Mouse (Mus musculus) embryo, embryonic 11 days (tissue): Measurements from ENCODE around the gene Dok3.
A peak's percentile ranks its signal among the peaks of the same experiment; 100 is the strongest.

Experiments used
- DNase-seq: peaks from one replicate; pipeline ENCODE4 v3.0.0-alpha.2; 2015

The Dok3 gene

GRCm38 (mm10) chr13:55536194-55537175, 7.4 kb upstream of the Dok3 start, which contains the start of gene Ddx41:
Gene Ddx41, minus strand, starts transcription at chr13:55536658.
- DNase-seq: peak; percentile 99

DNA sequence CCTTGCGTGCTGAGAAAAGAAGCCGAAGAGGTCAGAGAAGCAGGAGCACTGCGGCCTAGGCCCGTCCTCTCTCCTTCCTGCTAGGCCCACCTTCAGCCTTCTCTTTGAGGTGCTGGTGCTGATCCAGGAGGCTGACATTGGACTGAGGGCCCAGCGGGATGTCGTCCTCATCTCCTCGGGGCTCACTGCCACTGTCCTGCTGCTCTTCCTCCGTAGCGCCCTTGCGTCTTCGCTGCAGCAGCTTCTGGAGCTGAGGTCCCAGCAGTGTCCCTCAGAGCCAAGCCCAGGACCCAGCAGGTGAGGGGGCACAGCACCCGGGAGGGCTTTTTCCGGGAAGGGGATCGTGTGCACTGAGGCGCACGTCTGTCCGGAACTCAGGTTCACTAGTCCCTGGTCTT, 6.7 kb upstream of the Dok3 start:
- no peak for DNase-seq

DNA sequence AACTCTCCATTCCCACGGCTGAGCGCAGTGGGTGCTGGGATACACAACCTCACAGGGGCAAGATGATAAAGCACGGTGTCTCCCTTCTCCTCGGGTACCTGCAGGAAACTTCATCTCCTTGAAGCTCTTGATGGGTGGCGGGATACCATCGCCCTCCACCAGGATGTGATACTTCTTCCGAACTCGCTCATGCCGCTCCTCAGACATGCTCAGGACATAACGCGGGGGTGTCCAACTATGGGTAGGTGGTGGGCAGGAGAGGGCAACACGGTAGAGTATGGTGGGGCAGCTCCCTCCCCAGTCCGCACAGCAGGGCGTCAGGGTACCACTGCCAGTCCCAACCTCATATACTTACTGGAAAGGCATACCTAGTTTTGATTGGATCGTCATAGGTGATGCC, 6.1 kb upstream of the Dok3 start:
- DNase-seq: no peak

- no peak for DNase-seq
Measured at GRCm38 (mm10) chr13:55527834-55528772, 993 bp downstream of the Dok3 start.

DNA sequence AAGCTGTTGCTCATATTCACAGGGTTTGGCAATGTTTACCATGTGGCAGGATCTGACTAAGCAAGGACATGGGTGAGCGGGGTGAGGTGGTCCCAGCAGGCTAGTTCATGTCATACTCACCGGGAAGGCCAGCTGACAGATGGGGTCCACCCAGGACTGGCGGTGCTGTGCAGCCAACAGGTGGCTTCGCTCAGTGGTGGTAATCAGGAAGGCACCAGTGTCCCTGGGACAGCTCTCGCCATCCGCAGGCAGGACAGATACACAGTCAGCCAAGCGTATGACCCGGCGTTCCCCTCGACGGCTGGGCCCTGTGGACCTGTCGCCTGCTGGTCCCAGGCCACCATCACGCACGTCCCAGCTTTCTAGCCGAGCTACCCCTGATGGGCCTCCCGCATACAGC, 1.9 kb downstream of the Dok3 start:
- no peak for DNase-seq

GRCm38 (mm10) chr13:55525733-55526553, 3.2 kb downstream of the Dok3 start:
- DNase-seq: no peak

- DNase-seq: no peak
Measured at GRCm38 (mm10) chr13:55523951-55524600, 5.0 kb downstream of the Dok3 start.

DNA sequence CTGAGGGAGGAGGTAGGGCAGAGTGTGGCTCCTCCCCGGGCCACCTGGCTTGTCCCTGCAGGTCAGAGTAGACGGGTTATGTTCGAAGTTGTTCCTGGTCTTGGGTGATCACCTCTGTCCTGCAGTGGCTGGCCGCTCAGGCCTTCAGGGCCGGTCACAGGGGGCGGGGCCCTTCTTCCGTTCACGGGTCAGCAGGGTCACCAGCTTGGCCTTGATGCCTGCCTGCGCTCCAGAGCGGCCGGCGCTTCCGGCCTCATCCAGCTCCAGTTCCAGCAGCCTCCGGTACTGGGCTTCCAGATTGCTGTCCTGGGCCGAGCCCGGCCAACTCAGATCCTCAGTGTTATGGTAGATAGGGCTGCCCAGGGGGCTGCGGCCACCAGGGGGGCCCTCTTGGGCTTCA, 5.8 kb downstream of the Dok3 start:
- DNase-seq: peak; percentile 47

DNA sequence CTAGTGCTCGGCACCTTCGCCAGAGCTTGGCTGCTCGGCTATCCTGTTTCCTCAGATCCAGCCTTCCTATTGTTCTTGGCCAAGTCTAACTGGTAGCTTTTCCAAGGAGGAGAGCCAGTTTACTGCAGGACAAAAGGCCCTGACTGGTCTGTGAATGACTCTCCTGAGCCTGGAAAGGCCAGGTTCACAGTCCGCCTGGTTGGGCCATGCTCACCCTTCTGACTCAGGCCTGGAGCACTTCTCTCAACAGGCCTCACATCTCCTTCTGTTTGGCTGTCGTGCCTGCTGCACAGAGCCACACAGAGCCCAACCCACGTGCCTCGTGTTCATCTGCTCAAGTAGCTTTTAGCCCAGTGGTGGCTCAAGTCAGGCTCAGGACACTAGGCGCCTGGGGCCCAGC, 6.4 kb downstream of the Dok3 start:
- DNase-seq: no peak

DNA sequence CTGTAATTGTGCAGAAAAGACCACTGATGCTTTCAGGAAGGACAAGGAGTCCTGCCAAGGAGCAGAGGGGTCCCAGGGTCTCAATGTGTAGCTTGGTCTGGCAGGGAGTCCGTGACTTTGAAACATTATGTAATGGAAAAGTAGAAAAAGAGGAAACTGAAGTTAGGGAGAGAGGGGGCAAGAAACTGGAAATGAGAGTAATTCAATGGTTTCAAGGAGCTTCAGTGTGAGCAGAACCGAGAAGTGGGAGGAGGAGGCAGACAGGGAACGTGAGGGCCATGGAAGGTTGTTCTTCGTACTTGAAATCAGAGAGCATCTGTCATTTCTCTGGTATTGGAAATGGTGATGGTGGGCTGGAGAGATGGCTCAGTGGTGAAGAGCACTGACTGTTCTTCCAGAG, 9.5 kb downstream of the Dok3 start:
- no peak for DNase-seq

DNA sequence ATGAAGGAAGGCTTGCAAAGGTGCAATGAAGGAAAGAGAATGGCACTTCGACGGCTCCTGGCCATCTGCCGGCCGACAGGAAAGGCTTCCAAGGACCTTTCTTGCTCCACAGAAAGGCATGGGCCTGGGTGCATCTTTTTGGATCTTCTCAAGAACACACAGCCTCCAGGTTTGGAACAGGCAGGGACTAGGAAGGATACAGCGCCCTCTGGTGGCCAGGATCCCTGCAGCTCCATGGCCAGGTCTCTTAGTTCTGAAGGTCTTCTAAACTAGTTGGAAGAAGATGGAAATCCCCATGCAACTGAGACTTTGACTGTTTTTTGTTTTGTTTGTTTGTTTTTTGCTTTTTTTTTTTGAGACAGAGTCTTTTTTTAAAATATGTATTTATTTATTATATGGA, 12.1 kb downstream of the Dok3 start:
- DNase-seq: peak; percentile 89

DNA sequence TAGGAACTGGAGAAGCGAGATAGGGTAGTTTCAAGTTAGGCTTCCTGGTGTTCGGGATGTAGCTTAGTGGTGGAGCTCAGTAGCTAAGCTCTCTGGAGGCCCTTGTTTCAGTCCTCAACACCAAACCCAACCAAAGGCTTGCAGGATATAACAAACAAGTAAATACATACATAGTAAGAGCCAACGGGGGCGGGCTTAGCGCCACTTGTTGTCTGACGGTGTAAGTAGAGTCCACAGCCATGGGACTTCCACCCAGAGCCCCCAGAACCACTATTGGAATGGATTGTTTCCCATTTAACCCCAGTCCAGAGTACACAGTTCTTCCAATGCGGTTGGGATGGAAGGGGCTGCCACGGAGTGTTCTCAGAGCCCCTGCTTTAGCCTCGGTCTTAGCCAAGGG, 15.3 kb downstream of the Dok3 start:
- DNase-seq: no peak

DNA sequence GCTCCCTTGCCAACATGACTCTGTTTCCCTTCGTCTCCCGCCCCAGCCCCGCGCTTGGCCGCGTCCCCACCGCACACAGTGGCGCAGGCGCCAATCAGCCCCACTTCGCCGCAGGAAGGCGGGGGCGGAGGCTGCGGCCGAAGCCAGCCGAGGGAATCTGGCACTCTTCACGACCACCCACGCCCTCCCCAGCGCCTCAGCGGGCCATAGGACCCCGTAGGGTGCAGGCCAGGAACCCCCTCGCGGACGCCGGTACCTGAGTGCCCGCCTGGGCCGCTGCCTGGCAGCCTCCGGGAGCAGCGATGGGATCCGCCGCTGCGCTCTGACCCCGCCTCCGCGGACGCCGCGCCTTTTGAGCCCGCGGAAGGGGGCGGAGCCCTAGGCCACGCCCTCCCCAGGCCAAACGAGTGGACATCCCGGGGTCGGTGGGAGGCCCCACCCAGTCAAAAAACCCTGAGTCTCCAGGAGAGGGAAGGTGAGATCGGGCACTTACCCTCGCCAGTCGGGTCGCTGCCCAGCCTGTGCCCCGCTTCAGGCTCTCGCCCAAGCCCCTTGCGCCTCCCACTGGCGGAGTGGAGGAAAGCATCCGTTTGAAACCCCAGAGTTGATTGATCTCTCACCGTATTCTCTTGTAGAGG, 15.9 kb downstream of the Dok3 start, which contains the start of gene Pdlim7:
Pdlim7 (minus strand) TSS at position 566 of the 638 bp plus-strand sequence.
- DNase-seq: peak; percentile 92

GRCm38 (mm10) chr13:55512379-55513031, 16.6 kb downstream of the Dok3 start:
- DNase-seq: peak; percentile 87

GRCm38 (mm10) chr13:55511492-55511861, 17.6 kb downstream of the Dok3 start:
- no peak for DNase-seq

DNA sequence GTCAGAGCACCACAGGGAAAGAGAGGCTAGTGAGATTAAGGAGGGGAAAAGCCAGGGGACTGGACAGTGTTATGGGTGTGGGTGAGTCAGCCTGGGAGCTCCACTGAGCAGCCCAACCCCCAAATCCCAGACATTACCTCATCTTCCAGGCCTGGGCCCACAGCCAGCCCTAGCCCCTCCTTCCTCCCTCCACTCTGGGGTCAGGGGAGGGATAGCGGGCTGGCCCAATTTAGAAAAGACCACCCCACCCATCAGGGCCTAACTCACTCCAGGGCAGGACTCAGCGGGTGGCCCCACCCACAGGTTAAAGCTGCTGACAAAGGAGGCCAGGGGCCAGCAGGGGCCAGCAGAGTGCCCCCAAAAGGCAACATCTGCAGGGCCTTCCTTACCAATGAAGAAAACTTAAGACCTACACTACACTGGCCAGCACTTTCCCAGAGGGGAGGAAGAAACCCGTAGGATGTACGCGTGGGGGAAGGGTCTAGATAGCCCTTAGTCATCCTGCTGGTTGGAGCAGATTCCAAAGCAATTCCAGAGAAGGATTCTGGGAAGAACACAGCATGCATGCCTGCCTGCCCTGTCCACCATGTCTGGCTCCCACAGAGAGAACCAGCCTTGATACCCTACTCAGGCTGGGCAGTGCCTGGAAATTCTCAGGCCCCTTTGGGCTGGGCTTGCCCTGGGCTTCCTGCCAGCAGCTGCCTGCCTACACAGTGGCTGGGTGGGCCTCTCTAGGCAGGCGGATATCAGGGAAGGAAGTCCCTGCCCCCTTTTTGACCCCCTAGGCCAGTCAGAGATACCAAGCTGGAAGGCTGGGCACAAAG, 18.2 kb downstream of the Dok3 start:
- DNase-seq: peak; percentile 81

GRCm38 (mm10) chr13:55510332-55510667, 18.8 kb downstream of the Dok3 start:
- no peak for DNase-seq

DNA sequence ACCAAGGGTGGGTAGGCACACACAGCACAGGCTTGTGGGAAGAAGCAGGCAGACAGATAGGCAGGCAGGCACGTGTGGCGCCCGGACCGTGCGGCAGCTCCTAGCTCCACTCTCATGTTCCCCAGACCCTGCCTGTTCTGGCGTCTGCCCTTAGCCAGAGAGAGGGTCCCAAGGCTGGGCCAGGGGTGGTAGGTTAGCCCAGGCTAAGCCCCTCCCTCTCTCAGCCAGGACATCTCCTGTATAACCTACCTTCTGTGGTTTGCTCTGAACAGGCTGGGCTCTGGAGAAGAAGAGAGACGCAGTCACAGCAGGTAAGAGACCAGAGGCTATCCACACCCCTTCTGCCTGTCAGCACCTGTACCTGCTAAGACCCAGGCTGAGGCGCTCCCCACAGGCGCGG, 20.6 kb downstream of the Dok3 start:
- DNase-seq: no peak

DNA sequence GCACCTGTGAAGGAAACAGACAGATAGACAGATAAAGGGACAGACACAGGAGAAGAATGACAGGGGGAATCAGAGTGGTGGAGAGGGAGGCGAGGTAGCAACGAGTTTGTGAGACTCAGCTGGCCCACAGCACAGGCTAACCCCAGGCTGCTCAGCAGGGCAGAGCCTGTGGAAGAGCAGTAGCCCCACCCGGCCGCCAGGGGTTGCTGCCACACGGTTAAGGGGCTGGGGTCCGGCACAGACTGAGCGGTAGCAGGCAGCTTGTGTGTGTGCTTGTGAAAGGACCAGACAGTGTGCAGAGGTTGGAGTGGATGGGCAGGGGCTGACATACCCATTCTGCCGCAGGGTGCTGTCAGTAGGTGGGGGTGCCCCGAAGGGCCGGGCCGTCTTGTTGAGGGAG, 21.2 kb downstream of the Dok3 start:
- peak; percentile 41 for DNase-seq

- no peak for DNase-seq
Measured at GRCm38 (mm10) chr13:55506697-55507096, 22.4 kb downstream of the Dok3 start.
